Mouse (Mus musculus): ENCODE data around the gene Carmil1. TPM values are rescaled to one million over a fixed set of nuclear protein-coding genes. Genes with fewer than 3 reads are reported as not detected.

Carmil1 gene
- total and polyA plus RNA-seq, 2 experiments: 2.9 to 7.7 TPM

DNA sequence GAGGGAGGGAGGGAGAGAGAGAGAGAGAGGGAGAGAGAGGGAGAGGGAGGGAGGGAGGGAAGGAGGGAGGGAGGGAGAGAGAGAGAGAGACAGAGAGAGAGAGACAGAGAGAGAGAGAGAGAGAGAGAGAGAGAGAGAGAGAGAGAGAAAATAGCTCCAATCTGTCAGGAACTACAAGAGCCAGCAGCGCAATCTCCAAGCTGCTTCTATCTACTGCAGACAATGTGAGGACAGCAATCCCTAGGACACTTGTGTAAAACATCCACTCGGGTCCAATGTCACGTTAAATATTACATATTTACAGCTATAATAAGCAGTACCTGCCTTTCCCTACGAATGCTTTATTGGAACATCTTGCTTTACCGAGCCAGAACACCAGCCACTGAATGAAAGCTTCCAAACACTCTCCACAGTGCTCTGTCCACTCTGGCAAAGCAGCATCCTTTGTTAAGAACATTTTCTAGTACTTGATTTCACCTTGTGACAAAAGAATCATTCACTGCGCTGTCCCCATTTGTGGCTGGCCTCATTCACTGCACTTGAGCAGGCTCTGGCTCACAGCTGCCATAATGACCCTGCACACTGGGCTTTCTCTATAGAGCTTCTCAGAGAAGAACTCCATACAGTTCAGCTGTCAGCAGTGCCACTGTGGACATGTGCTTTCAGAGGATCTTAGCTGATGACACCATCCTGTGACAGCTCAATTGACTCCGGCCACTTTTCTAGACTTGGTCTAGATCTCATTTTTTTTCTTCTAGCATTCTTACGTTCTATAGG is 57.0 kb downstream of the Carmil1 start:
- H3K79me2 ChIP-seq (ENCODE audit: control insufficient read depth, insufficient read depth, low read length): no peaks in the 10 kb centered on the region; the same call in 1 of the 2 replicates
- no peaks in the 10 kb centered on the region; the same call in 1 of the 2 replicates for H3K36me3 ChIP-seq (ENCODE audit: control insufficient read depth, insufficient read depth, low read length)
- no peak overlapping the region for H3K9ac ChIP-seq (ENCODE audit: low read depth, low read length)
- H3K4me1 ChIP-seq (ENCODE audit: control insufficient read depth, insufficient read depth, low read length): no peaks in the 10 kb centered on the region
- no peak for TF ChIP-seq POLR2A (IDR thresholded peaks at IDR 0.05; ENCODE audit: extremely low read depth, insufficient read depth, low read length)
- no peak for TF ChIP-seq CTCF (IDR thresholded peaks at IDR 0.05; ENCODE audit: low read depth, low read length)
- DNase-seq (ENCODE audit: extremely low read depth, low read depth, low spot score): no peak
- H3K27ac ChIP-seq (replicated peaks; ENCODE audit: insufficient read depth, low read depth, low read length): no peak overlapping the region
- 87% methylated on average over 8 of the region's 8 CpGs for WGBS
- no peaks in the 10 kb centered on the region for H3K27me3 ChIP-seq (ENCODE audit: control insufficient read depth, insufficient read depth, low read length)
- no peak overlapping the region for H3K4me3 ChIP-seq (ENCODE audit: insufficient read depth, low read depth, low read length)

GRCm38 (mm10) chr13:24220441-24220970 is 60.1 kb downstream of the Carmil1 start:
- Histone ChIP-seq H3K27ac (replicated peaks; ENCODE audit: insufficient read depth, low read depth, low read length) (no peak overlapping the region), H3K36me3 (ENCODE audit: control insufficient read depth, insufficient read depth, low read length) (peaks cover 3% of the 10 kb centered on the region; the same call in 1 of the 2 replicates), H3K4me3 (ENCODE audit: insufficient read depth, low read depth, low read length) (no peak overlapping the region), H3K9ac (ENCODE audit: low read depth, low read length) (no peak overlapping the region), H3K79me2 (ENCODE audit: control insufficient read depth, insufficient read depth, low read length) (no peaks in the 10 kb centered on the region; the same call in 1 of the 2 replicates), H3K27me3 (ENCODE audit: control insufficient read depth, insufficient read depth, low read length) (no peaks in the 10 kb centered on the region), H3K4me1 (ENCODE audit: control insufficient read depth, insufficient read depth, low read length) (no peaks in the 10 kb centered on the region)
- no peak for DNase-seq (ENCODE audit: extremely low read depth, low read depth, low spot score)
- TF ChIP-seq POLR2A (IDR thresholded peaks at IDR 0.05; ENCODE audit: extremely low read depth, insufficient read depth, low read length) (no peak), CTCF (IDR thresholded peaks at IDR 0.05; ENCODE audit: low read depth, low read length) (no peak)
- WGBS: 90% methylated on average over 3 of the region's 3 CpGs

DNA sequence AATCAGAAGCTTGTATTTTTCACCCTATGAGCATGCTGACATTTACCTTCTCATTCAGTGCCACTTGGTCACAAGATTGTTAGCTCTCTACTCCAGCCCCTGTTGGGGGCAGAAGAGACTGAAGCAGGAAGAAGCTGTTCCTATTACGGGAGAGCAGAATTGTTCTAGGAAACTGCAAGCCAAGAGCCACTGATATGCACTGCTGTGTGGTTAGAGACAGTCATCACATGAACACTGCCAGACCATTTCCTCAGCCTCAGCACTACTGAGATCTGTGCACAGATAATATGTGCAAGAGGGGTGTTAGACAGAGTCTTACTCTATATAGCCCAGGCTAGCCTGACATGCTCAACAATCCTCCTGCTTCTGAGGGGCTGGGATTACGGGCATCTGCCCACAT is 69.4 kb downstream of the Carmil1 start:
- H3K27ac ChIP-seq (replicated peaks; ENCODE audit: insufficient read depth, low read depth, low read length): no peak overlapping the region
- H3K27me3 ChIP-seq (ENCODE audit: control insufficient read depth, insufficient read depth, low read length): no peaks in the 10 kb centered on the region
- no peaks in the 10 kb centered on the region for H3K4me1 ChIP-seq (ENCODE audit: control insufficient read depth, insufficient read depth, low read length)
- no peak for DNase-seq (ENCODE audit: extremely low read depth, low read depth, low spot score)
- H3K4me3 ChIP-seq (ENCODE audit: insufficient read depth, low read depth, low read length): no peak overlapping the region
- WGBS: 84% methylated on average over 2 of the region's 2 CpGs
- H3K36me3 ChIP-seq (ENCODE audit: control insufficient read depth, insufficient read depth, low read length): no peaks in the 10 kb centered on the region; the same call in 1 of the 2 replicates
- TF ChIP-seq POLR2A (IDR thresholded peaks at IDR 0.05; ENCODE audit: extremely low read depth, insufficient read depth, low read length) (no peak), CTCF (IDR thresholded peaks at IDR 0.05; ENCODE audit: low read depth, low read length) (no peak)
- peaks cover 5% of the 10 kb centered on the region; the same call in 1 of the 2 replicates for H3K79me2 ChIP-seq (ENCODE audit: control insufficient read depth, insufficient read depth, low read length)
- H3K9ac ChIP-seq (ENCODE audit: low read depth, low read length): no peak overlapping the region

DNA sequence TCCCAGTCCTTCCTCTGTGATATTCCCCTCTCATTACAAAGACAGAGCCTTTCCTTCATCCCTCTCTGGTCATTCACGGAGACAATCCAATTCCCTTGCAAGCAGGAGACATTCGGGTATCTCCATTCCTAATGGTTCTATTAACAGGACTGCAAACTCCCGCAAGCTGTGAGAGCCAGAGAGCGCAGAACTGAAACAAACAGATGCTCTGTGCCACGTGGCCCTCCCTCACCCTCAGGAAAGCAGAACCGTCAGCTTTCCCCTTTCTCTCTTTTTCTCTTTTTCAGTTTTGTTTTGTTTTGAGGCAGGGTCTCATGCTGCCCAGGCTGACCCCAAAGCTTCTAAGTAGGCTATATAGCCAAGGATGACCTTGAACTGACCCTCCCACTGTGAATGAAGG is 74.5 kb downstream of the Carmil1 start:
- no peak overlapping the region for H3K9ac ChIP-seq (ENCODE audit: low read depth, low read length)
- no peaks in the 10 kb centered on the region for H3K4me1 ChIP-seq (ENCODE audit: control insufficient read depth, insufficient read depth, low read length)
- no peaks in the 10 kb centered on the region; the same call in 1 of the 2 replicates for H3K36me3 ChIP-seq (ENCODE audit: control insufficient read depth, insufficient read depth, low read length)
- DNase-seq (ENCODE audit: extremely low read depth, low read depth, low spot score): no peak
- no peak for TF ChIP-seq POLR2A (IDR thresholded peaks at IDR 0.05; ENCODE audit: extremely low read depth, insufficient read depth, low read length)
- no peak for TF ChIP-seq CTCF (IDR thresholded peaks at IDR 0.05; ENCODE audit: low read depth, low read length)
- 76% methylated on average over 6 of the region's 6 CpGs for WGBS
- no peaks in the 10 kb centered on the region; the same call in 1 of the 2 replicates for H3K79me2 ChIP-seq (ENCODE audit: control insufficient read depth, insufficient read depth, low read length)
- H3K27ac ChIP-seq (replicated peaks; ENCODE audit: insufficient read depth, low read depth, low read length): no peak overlapping the region
- no peak overlapping the region for H3K4me3 ChIP-seq (ENCODE audit: insufficient read depth, low read depth, low read length)
- no peaks in the 10 kb centered on the region for H3K27me3 ChIP-seq (ENCODE audit: control insufficient read depth, insufficient read depth, low read length)

- Histone ChIP-seq H3K27me3 (ENCODE audit: control insufficient read depth, insufficient read depth, low read length) (no peaks in the 10 kb centered on the region), H3K36me3 (ENCODE audit: control insufficient read depth, insufficient read depth, low read length) (no peaks in the 10 kb centered on the region), H3K79me2 (ENCODE audit: control insufficient read depth, insufficient read depth, low read length) (peaks cover 15% of the 10 kb centered on the region; the same call in 1 of the 2 replicates), H3K4me1 (ENCODE audit: control insufficient read depth, insufficient read depth, low read length) (peaks cover 6% of the 10 kb centered on the region; the same call in 1 of the 2 replicates), H3K9ac (ENCODE audit: low read depth, low read length) (no peak overlapping the region), H3K27ac (replicated peaks; ENCODE audit: insufficient read depth, low read depth, low read length) (no peak overlapping the region), H3K4me3 (ENCODE audit: insufficient read depth, low read depth, low read length) (no peak overlapping the region)
- WGBS: 95% methylated on average over 6 of the region's 6 CpGs
- TF ChIP-seq CTCF (IDR thresholded peaks at IDR 0.05; ENCODE audit: low read depth, low read length): no peak
- no peak for DNase-seq (ENCODE audit: extremely low read depth, low read depth, low spot score)
These were observed 78.3 kb downstream of the Carmil1 start for GRCm38 (mm10) chr13:24202314-24202713.

All from liver, adult 2 months (tissue).